ENCODE assay signal across 8 mouse cellular contexts in the genomic region with DNA sequence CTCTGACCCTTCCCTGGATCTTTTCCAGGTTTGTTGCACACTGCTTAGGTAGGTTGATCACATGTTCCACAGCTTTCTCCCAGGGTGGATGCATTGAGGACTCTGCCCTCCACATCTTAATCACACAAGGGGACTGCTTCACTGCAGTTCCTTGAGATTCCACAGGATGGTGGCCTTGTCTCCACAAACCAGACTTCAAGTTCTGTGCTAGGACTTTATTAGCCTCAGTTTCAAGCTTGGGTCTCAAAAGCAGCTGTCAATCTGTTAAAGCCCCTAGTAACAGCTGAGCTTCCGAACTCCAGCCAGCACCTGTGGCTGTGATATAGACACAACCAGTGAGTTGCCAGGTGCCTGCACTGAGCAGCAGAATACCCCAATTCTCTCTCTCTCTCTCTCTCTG.
DNase-seq lines count a peak whose midpoint lies in the region; ATAC-seq and TF ChIP-seq lines count a peak whose summit lies in the region.

No protein-coding gene starts in this region.

- DNase-seq in NIH3T3 (ENCODE audit: low read depth) = peak; percentile 84
- DNase-seq in cerebellum, adult 2 months = peak; percentile 40 to 44
- DNase-seq in forebrain, postnatal 0 days = peak; percentile 83
- DNase-seq in layer of hippocampus, postnatal 14 days (ENCODE audit: low spot score in 2 of 2) = peak; percentile 50 to 74
- peak; percentile 28 for DNase-seq in lung, postnatal 36 days
- DNase-seq in right cerebral cortex, postnatal 36 days (ENCODE audit: low spot score in 2 of 2) = peak; percentile 26 to 27
- no peak for DNase-seq in thymus, adult 18-20 months

- H3K27me3 ChIP-seq in cerebellum, adult 2 months (ENCODE audit: control insufficient read depth, insufficient read depth, low read length) = no peaks in the 10 kb centered on the region
- H3K27me3 ChIP-seq in forebrain, postnatal 0 days (ENCODE audit: insufficient read depth, low read length) = no peaks in the 10 kb centered on the region
- H3K27me3 ChIP-seq in hindbrain, embryonic 16.5 days (replicated peaks; ENCODE audit: control insufficient read depth, insufficient read depth, low read length) = no peaks in the 10 kb centered on the region

- no peaks in the 10 kb centered on the region for H3K9me3 ChIP-seq in forebrain, postnatal 0 days (ENCODE audit: low read length)
- no peaks in the 10 kb centered on the region for H3K9me3 ChIP-seq in hindbrain, embryonic 16.5 days (ENCODE audit: control insufficient read depth, low read length)

- H3K27ac ChIP-seq in cerebellum, adult 2 months (ENCODE audit: insufficient read depth, low read length) = no peak overlapping the region
- H3K27ac ChIP-seq in forebrain, postnatal 0 days (ENCODE audit: low read depth, low read length) = no peak overlapping the region
- no peak overlapping the region for H3K27ac ChIP-seq in hindbrain, embryonic 16.5 days (ENCODE audit: low read depth, low read length)

- TF ChIP-seq CTCF in cerebellum, adult 2 months (IDR thresholded peaks at IDR 0.05; ENCODE audit: borderline replicate concordance, insufficient read depth, low read depth, low read length) = peak; percentile 71
- peak; percentile 96 for TF ChIP-seq CTCF in forebrain, postnatal 0 days (IDR thresholded peaks at IDR 0.05; ENCODE audit: low read depth)

- H3K4me3 ChIP-seq in cerebellum, adult 2 months (replicated peaks; ENCODE audit: insufficient read depth, low read depth, low read length) = no peak overlapping the region
- H3K4me3 ChIP-seq in forebrain, postnatal 0 days (ENCODE audit: low read depth, low read length) = no peak overlapping the region
- H3K4me3 ChIP-seq in hindbrain, embryonic 16.5 days (ENCODE audit: low read length) = no peak overlapping the region

- H3K9ac ChIP-seq in forebrain, postnatal 0 days = no peak overlapping the region
- H3K9ac ChIP-seq in hindbrain, embryonic 16.5 days (ENCODE audit: low read depth, low read length) = no peak overlapping the region

- WGBS in cerebellum, adult 2 months = 3% methylated on average over 1 of the region's 1 CpGs
- WGBS in forebrain, postnatal 0 days = 0% methylated on average over 1 of the region's 1 CpGs
- 7% methylated on average over 1 of the region's 1 CpGs for WGBS in hindbrain, embryonic 16.5 days

- no peak for TF ChIP-seq POLR2A in cerebellum, adult 2 months (IDR thresholded peaks at IDR 0.05; ENCODE audit: borderline replicate concordance, insufficient read depth, low read length)

- ATAC-seq in forebrain, postnatal 0 days = peak; percentile 87
- ATAC-seq in hindbrain, embryonic 16.5 days = peak; percentile 89

- no peak overlapping the region for H3K4me2 ChIP-seq in forebrain, postnatal 0 days (ENCODE audit: low read depth)
- H3K4me2 ChIP-seq in hindbrain, embryonic 16.5 days (ENCODE audit: low read length) = no peak overlapping the region

- H3K4me1 ChIP-seq in cerebellum, adult 2 months (ENCODE audit: control insufficient read depth, insufficient read depth, low read length) = no peaks in the 10 kb centered on the region
- H3K4me1 ChIP-seq in forebrain, postnatal 0 days (ENCODE audit: insufficient read depth) = no peaks in the 10 kb centered on the region
- H3K4me1 ChIP-seq in hindbrain, embryonic 16.5 days (ENCODE audit: control insufficient read depth, insufficient read depth, low read depth, low read length) = no peaks in the 10 kb centered on the region

- no peaks in the 10 kb centered on the region for H3K36me3 ChIP-seq in forebrain, postnatal 0 days (ENCODE audit: insufficient read depth)
- H3K36me3 ChIP-seq in hindbrain, embryonic 16.5 days (ENCODE audit: control insufficient read depth, insufficient read depth, low read length) = no peaks in the 10 kb centered on the region

Comparison
In these comparisons a context has a peak if more than half of its experiments do, and no peak if none do; other contexts are left out.
1. DNase-seq: peak in NIH3T3 (single experiment), cerebellum, adult 2 months (2 of 2), forebrain, postnatal 0 days (single experiment), layer of hippocampus, postnatal 14 days (2 of 2), lung, postnatal 36 days (single experiment) and right cerebral cortex, postnatal 36 days (2 of 2); none in thymus, adult 18-20 months (0 of 2).